Mouse (Mus musculus) liver, postnatal 0 days (tissue): ENCODE data around the gene Sntb2. TPM values are rescaled to one million over a fixed set of nuclear protein-coding genes. Genes with fewer than 3 reads are reported as not detected.

ENCODE experiments used
- ATAC-seq: fragments of 200-750 bp; cut with Nextera tagmentation; 2 replicates; pipeline ENCODE4 v1.8.0; 2017; ENCODE audit warnings: mild to moderate bottlenecking, moderate library complexity
- DNase-seq: peaks from one replicate; pipeline ENCODE4 v3.0.0-alpha.2; 2016
- H3K27ac ChIP-seq: fragments of 300-500 bp; sonication (generic); 2 replicates; pipeline ENCODE4 v1.5.1; 2014; ENCODE audit warnings: antibody characterized with exemption, moderate library complexity, mild to moderate bottlenecking, low read depth
- H3K27me3 ChIP-seq: fragments of 300-500 bp; sonication (generic); 2 replicates; pipeline ENCODE4 v1.6.1; 2014; ENCODE audit warnings: low read length, control low read depth, mixed read lengths; ENCODE audit not compliant: insufficient read depth
- H3K36me3 ChIP-seq: fragments of 300-500 bp; sonication (generic); replicated peaks from 2 replicates; pipeline ENCODE4 v1.6.1; 2014; ENCODE audit warnings: mild to moderate bottlenecking, control low read depth, low read length, moderate library complexity, mixed read lengths; ENCODE audit not compliant: insufficient read depth
- H3K4me1 ChIP-seq: fragments of 300-500 bp; sonication (generic); 2 replicates; pipeline ENCODE4 v1.6.1; 2014; ENCODE audit warnings: antibody characterized with exemption, mild to moderate bottlenecking, control low read depth; ENCODE audit not compliant: insufficient read depth
- H3K4me2 ChIP-seq: fragments of 300-500 bp; sonication (generic); 2 replicates; pipeline ENCODE4 v1.6.1; 2014; ENCODE audit warnings: low read depth, mild to moderate bottlenecking, low read length, moderate library complexity, mixed read lengths
- H3K4me3 ChIP-seq: fragments of 300-500 bp; sonication (generic); 2 replicates; pipeline ENCODE4 v1.5.1; 2014; ENCODE audit warnings: low read depth, low read length
- H3K9ac ChIP-seq: fragments of 300-500 bp; sonication (generic); replicated peaks from 2 replicates; pipeline ENCODE4 v1.6.1; 2014; ENCODE audit warnings: mild to moderate bottlenecking, moderate library complexity
- H3K9me3 ChIP-seq: fragments of 300-500 bp; sonication (generic); 2 replicates; pipeline ENCODE4 v1.6.1; 2016; ENCODE audit warnings: mild to moderate bottlenecking, control low read depth, low read length, mixed read lengths
- CTCF ChIP-seq: sonication (generic); IDR thresholded peaks from 2 replicates; pipeline ENCODE4 v1.5.1; 2016; ENCODE audit warnings: antibody characterized with exemption, low read depth
- EP300 ChIP-seq: IDR thresholded peaks from 2 replicates; pipeline ENCODE4 v1.6.1; 2016; ENCODE audit warnings: antibody characterized with exemption, low read depth, mild to moderate bottlenecking
- WGBS: fragments of 180-500 bp; shearing (Covaris S2); extraction: QIAGEN DNeasy Blood & Tissue Kit; methylation state at CpG from one replicate; pipeline ENCODE4 v1.1.7; 2014; ENCODE audit not compliant: insufficient replicate concordance; 5-methylcytosine and 5-hydroxymethylcytosine counted together
- polyA plus RNA-seq: library from polyadenylated mRNA; unstranded; fragments of >200 nt; fragmentation: Nextera tagmentation; extraction: Ambion mirVana; gene quantifications from 2 replicates; pipeline ENCODE4 v1.2.1, GENCODE M21; 2015

Sntb2 gene
- polyA plus RNA-seq, 1 experiment from 2014 or later, result 1.9 TPM

GRCm38 (mm10) chr8:107045478-107045877, 109.9 kb downstream of the Sntb2 start:
- WGBS, result 83% methylated on average over 6 of the region's 6 CpGs

DNA sequence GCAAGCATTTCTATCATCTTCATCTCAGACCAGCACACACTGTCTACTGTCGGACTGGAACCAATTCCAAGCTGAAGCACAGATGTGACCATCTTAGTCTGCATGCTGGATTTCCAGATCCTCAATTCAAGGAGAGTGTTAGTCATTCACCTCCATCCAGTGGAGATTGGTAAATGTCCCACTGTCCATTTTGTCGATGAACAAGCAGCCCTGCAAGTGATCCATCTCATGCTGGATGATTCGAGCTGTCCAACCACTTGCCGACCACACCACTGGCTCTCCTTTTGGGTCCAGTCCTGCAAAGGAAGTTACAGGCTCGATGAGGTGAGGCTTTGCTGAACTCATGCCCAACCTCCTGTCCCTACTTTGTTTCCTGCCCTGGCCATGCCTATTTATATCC, 111.4 kb downstream of the Sntb2 start:
- Histone ChIP-seq H3K9me3 (no peaks in the 10 kb centered on the region), H3K9ac (no peak overlapping the region), H3K27me3 (no peaks in the 10 kb centered on the region), H3K4me3 (no peak overlapping the region), H3K4me2 (peak overlapping the region; percentile 88; the same call in 1 of the 2 replicates), H3K27ac (no peak overlapping the region), H3K36me3 (peaks cover 68% of the 10 kb centered on the region), H3K4me1 (peaks cover 6% of the 10 kb centered on the region)
- ATAC-seq, result no peak
- TF ChIP-seq EP300 (no peak), CTCF (no peak)
- WGBS, result 62% methylated on average over 5 of the region's 5 CpGs
- no peak for DNase-seq

More at GRCm38 (mm10) chr8:107045478-107045877, 109.9 kb downstream of the Sntb2 start:
- H3K4me2 ChIP-seq, result no peak overlapping the region
- H3K4me3 ChIP-seq, result no peak overlapping the region
- ATAC-seq, result no peak
- no peak for DNase-seq
- peaks cover 6% of the 10 kb centered on the region for H3K4me1 ChIP-seq
- H3K36me3 ChIP-seq, result peaks cover 72% of the 10 kb centered on the region
- H3K27me3 ChIP-seq, result no peaks in the 10 kb centered on the region
- no peak overlapping the region for H3K27ac ChIP-seq
- no peak overlapping the region for H3K9ac ChIP-seq
- H3K9me3 ChIP-seq, result no peaks in the 10 kb centered on the region
- TF ChIP-seq CTCF (no peak), EP300 (no peak)

- H3K9me3 ChIP-seq, result no peaks in the 10 kb centered on the region
- H3K4me3 ChIP-seq, result peak within 1 kb of the TSS; percentile 86
- peak within 1 kb of the TSS; percentile 88 for H3K4me2 ChIP-seq
- no peaks in the 10 kb centered on the region for H3K27me3 ChIP-seq
- ATAC-seq (peak; percentile 83), DNase-seq (peak; percentile 80)
- 2% methylated on average over 78 of the region's 87 CpGs for WGBS
- H3K4me1 ChIP-seq, result peaks cover 6% of the 10 kb centered on the region
- H3K27ac ChIP-seq, result peak within 1 kb of the TSS; percentile 90
- peaks cover 68% of the 10 kb centered on the region for H3K36me3 ChIP-seq
- peak within 1 kb of the TSS; percentile 85 for H3K9ac ChIP-seq
- TF ChIP-seq CTCF (no peak), EP300 (no peak)
These were observed 112.8 kb downstream of the Sntb2 start, which contains the start of gene Pdf for GRCm38 (mm10) chr8:107048061-107048941. Pdf (minus strand) TSS chr8:107048614.

DNA sequence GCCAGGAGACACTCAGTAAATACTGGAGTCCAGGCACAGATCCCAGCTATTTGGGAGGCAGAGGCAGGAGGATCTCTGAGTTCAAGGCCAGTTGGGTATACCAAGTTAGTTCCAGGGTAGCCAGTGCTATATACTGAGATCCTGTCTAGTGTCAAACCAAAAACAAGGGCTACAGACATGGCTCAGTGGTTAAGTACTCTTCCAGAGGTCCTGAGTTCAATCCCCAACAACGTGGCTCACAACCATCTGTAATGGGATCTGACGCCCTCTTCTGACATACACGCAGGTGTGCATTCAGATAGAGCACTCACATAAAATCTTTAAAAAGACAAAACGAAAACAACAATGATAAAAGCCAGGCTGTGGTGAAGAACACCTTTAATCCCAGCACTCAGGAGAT, 113.9 kb downstream of the Sntb2 start:
- DNase-seq (no peak), ATAC-seq (no peak)
- Histone ChIP-seq H3K4me3 (peak overlapping the region; percentile 86; the same call in 1 of the 2 replicates), H3K9me3 (no peaks in the 10 kb centered on the region), H3K27me3 (no peaks in the 10 kb centered on the region), H3K27ac (0 out of 2 replicates have a peak overlapping the region, but pooled peaks have one; percentile 90), H3K9ac (peak overlapping the region; percentile 85; the same call in 1 of the 2 replicates), H3K4me2 (peak overlapping the region; percentile 88; the same call in 1 of the 2 replicates), H3K36me3 (peaks cover 68% of the 10 kb centered on the region), H3K4me1 (peaks cover 6% of the 10 kb centered on the region)
- WGBS, result 81% methylated on average over 4 of the region's 4 CpGs
- TF ChIP-seq EP300 (no peak), CTCF (no peak)

- WGBS, result 96% methylated on average over 8 of the region's 8 CpGs
- no peak for ATAC-seq
These were observed 116.5 kb downstream of the Sntb2 start for GRCm38 (mm10) chr8:107052046-107052445.

GRCm38 (mm10) chr8:107056076-107056972, 120.8 kb downstream of the Sntb2 start, which contains the start of the genes Cog8 and Nip7:
Cog8 (minus strand) TSS chr8:107056689.
Nip7 (plus strand) TSS chr8:107056877.
- Histone ChIP-seq H3K36me3 (peaks cover 42% of the 10 kb centered on the region), H3K4me1 (peaks cover 23% of the 10 kb centered on the region), H3K4me3 (peak within 1 kb of the TSS; percentile 92), H3K27me3 (no peaks in the 10 kb centered on the region), H3K9ac (peak within 1 kb of the TSS; percentile 84), H3K27ac (peak within 1 kb of the TSS; percentile 88), H3K9me3 (no peaks in the 10 kb centered on the region), H3K4me2 (peak within 1 kb of the TSS; percentile 94)
- under 1% methylated on average over 88 of the region's 88 CpGs for WGBS
- ATAC-seq (peak; percentile 94), DNase-seq (peak; percentile 95)
- TF ChIP-seq EP300 (peak; percentile 86; the same call in 1 of the 2 replicates), CTCF (no peak; the same call in 1 of the 2 replicates)

More at GRCm38 (mm10) chr8:107052046-107052445, 116.5 kb downstream of the Sntb2 start:
- Histone ChIP-seq H3K27me3 (no peaks in the 10 kb centered on the region), H3K9me3 (no peaks in the 10 kb centered on the region), H3K9ac (no peak overlapping the region), H3K4me3 (no peak overlapping the region), H3K4me1 (peaks cover 16% of the 10 kb centered on the region), H3K4me2 (no peak overlapping the region), H3K36me3 (peaks cover 50% of the 10 kb centered on the region), H3K27ac (no peak overlapping the region)
- no peak for DNase-seq
- no peak for TF ChIP-seq EP300
- TF ChIP-seq CTCF, result no peak
